Mouse (Mus musculus) lung, postnatal 0 days (tissue): ENCODE measurements around the gene Selenoo.

ENCODE experiments used
- CTCF ChIP-seq: IDR thresholded peaks from 2 replicates; pipeline ENCODE4 v1.5.1; 2016; ENCODE audit warnings: antibody characterized with exemption, mild to moderate bottlenecking
- EP300 ChIP-seq: IDR thresholded peaks from 2 replicates; pipeline ENCODE4 v1.6.1; 2016; ENCODE audit warnings: antibody characterized with exemption, mild to moderate bottlenecking, control low read depth

DNA sequence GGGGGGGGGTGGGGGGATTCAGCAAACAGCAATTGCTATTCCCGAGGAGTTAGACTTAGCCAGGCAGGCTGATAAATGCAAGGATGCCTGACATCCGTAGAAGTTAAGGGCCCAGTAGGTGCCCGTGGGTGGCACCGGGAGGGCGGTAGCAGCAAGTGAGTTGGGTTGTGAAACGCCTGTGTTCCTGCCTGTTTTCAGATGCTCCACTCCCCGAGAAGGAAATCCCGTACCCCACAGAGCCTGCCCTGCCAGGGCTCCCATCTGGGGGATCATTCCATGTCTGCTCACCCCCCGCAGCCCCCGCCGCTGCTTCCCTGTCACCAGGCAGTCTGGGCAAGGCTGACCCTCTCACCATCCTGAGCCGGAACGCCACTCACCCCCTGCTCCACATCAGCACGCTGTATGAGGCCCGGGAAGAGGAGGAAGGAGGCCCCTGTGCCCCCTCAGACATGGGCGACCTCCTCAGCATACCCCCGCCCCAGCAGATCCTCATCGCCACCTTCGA is 19.5 kb upstream of the Selenoo start:
- TF ChIP-seq EP300 (no peak), CTCF (no peak)
